Mouse (Mus musculus): ENCODE results near the gene Ppp1r9a.

DNA sequence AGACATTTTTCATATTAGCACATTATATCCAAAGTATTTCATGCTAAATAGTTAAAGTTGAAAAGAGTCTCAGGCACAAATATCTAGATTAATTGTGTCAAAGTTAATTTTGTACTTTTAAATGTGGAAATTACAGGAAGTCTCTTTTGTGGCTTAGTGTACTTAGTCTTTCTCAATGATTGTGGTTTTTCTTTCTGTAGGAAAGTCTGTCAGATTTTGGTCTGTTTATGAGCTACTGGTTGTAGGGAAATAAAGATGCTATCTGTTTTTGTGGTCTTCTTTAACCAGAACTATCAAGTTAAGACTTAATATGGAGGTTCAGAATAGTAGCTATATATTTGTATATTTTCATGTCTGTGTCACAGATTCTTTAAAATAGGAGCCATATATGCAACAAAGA, 76.2 kb downstream of the Ppp1r9a start:
- TF ChIP-seq POLR2A (IDR thresholded peaks at IDR 0.05; ENCODE audit: extremely low read depth, insufficient read depth, low read length): no peak
- no peak for TF ChIP-seq CTCF (IDR thresholded peaks at IDR 0.05; ENCODE audit: extremely low read depth, insufficient read depth, low read length)

Data from cortical plate, adult 2 months (tissue).